Mouse (Mus musculus) mouse embryonic stem cell (cell line): ENCODE measurements at regions not wholly inside any gene's neighbourhood (a gene's known extent, or its start where the extent isn't known, plus 50 kb on each side); places are given as distances from the start of the nearest gene placed in this dataset.
"Not testable (repeated sequence)": the region's sequence is repeated elsewhere in the genome, so short reads cannot be mapped to it uniquely, and the experiment has no call there.

Experiments
- in situ Hi-C, 2 experiments: fragments of 300-500 bp; cut with MboI; formaldehyde crosslinking; loops; 1 replicate in 1 of 2; 3 replicates in 1 of 2; pipeline ENCODE4 v1.14.3; 2019 to 2020; ENCODE audit warnings: low sequenced_read_pairs in 2 of 2, low pct_unique_long_range_greater_than_20kb in 1 of 2, mixed read lengths in 1 of 2; ENCODE audit not compliant: unreplicated experiment in 1 of 2

GRCm38 (mm10) chr8:37048912-37049692 lies 55.7 kb downstream of the AI429214 start:
- in situ Hi-C loops = no loop called here

- in situ Hi-C loops = loop anchor here (10.0 to 25.0 kb wide), 2 partner anchors 215 to 538 kb away; no protein-coding TSS in a partner anchor
Observed at GRCm38 (mm10) chr8:37049969-37050683, 56.7 kb downstream of the AI429214 start.

GRCm38 (mm10) chr8:37050684-37051028 lies 57.3 kb downstream of the AI429214 start:
- in situ Hi-C loops = loop anchor here (10.0 to 25.0 kb wide), 2 partner anchors 216 to 538 kb away; no protein-coding TSS in a partner anchor

DNA sequence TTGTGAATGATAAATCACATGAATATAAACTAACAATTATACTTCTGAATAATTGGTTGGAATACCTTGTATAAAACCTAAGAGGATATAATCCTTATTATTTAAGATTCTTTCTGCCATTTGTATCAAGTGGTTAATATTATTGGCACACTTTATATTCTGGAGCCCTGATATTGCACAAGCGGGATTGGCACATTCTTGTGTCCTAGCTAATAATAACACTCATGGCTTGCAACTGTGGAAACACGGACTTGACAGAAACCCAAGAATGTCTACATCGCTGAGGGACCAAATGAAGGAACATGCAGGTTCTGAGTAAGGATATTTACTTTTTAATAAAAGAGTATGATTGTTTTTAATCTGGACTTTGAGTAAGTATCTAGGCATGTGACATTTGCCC lies 63.0 kb downstream of the AI429214 start:
- in situ Hi-C loops = loop anchor here (10.0 to 25.0 kb wide), 2 partner anchors 222 to 544 kb away; no protein-coding TSS in a partner anchor

DNA sequence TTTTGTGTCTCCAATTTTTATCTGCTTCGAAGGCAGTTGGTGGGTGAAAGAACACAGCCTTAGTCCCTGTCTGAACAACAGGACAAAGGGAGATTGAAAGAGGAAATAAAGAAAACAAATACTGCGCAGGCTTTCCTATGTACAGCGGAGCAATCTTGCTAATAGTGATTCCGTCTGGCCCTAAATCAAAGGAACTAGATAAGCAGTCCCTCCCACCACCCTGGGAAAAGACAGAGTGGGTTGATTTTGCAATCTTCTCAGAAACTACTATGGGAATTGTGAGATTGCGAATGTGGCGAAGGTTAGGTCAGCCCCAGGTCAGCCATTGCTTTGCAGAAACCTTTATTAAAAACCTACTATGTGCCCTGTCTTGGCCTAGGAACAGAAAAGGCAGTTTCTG lies 65.0 kb downstream of the AI429214 start:
- in situ Hi-C loops = loop anchor here (10.0 to 25.0 kb wide), 2 partner anchors 224 to 546 kb away; no protein-coding TSS in a partner anchor

- in situ Hi-C loops = loop anchor here (25.0 kb wide), 1 partner anchor 550 kb away; no protein-coding TSS in a partner anchor
Observed at GRCm38 (mm10) chr8:37062012-37062944, 68.9 kb downstream of the AI429214 start.

- in situ Hi-C loops = loop anchor here (25.0 kb wide), 1 partner anchor 552 kb away; no protein-coding TSS in a partner anchor
Observed at GRCm38 (mm10) chr8:37063764-37064331, 70.4 kb downstream of the AI429214 start.

DNA sequence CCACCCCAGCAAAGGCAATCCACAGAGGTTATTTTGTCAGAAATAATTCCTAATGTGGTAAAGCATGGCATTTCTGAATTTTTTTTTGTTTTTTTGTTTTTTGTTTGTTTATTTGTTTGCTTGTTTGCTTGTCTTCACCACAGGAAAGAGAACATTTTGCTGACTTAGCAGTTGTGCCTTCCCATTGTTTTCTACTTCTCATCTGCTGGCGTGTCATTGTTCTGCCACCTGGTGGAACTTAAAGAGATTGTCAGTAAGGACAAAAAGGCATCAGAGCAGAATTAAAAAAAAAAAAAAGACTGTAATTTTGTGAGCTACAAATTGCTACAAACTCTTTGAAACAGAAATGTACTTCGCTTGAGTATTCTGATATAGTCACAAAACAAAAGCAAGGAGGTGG lies 79.5 kb downstream of the AI429214 start:
- in situ Hi-C loops = loop anchor here (10.0 to 25.0 kb wide), 2 partner anchors 238 to 561 kb away; no protein-coding TSS in a partner anchor

- in situ Hi-C loops = no loop called here
Observed at GRCm38 (mm10) chr8:37099727-37100126, 106.3 kb downstream of the AI429214 start.

GRCm38 (mm10) chr8:37112386-37112785 lies 119.0 kb downstream of the AI429214 start:
- in situ Hi-C loops = not testable (repeated sequence)

DNA sequence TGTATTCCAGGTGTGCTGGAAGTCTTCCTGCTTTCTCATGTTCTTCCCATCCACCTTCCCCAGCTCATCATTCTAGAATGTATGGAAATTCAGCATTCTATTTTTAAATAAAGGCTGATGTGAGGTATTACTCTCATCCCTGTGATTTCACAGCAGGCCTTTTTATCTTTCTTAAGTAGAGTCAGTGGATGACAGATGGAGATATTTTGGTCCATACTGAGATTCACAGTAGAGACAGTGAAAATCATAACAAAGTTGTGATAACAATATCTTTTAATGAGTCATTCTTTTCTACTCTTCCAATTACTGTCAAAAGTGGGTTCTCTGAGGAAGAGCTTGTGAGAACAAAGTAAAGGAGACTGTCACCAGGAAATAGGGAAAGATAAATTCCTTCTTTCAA lies 132.4 kb downstream of the AI429214 start:
- in situ Hi-C loops = no loop called here

- in situ Hi-C loops = no loop called here
Observed at GRCm38 (mm10) chr8:37129670-37130069, 136.3 kb downstream of the AI429214 start.

DNA sequence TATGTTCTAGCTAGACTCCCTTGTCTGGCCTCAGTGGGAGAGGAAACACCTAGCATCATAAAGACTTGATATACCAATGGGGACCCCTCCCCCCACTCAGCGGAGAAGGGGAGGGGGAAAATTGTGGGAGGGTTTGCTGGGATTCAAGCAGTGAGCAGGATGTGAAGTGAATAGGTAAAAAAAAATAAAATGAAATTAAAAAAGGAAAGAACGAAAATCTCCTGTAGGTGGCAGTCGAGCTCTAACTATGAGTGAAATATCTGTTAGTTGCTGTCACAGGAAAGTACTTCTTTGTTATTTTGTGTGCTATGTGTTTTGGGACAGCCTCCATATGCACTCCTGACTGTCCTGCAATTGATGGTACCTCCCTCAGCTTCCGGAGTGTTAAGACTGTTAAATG lies 138.6 kb downstream of the AI429214 start:
- in situ Hi-C loops = no loop called here

DNA sequence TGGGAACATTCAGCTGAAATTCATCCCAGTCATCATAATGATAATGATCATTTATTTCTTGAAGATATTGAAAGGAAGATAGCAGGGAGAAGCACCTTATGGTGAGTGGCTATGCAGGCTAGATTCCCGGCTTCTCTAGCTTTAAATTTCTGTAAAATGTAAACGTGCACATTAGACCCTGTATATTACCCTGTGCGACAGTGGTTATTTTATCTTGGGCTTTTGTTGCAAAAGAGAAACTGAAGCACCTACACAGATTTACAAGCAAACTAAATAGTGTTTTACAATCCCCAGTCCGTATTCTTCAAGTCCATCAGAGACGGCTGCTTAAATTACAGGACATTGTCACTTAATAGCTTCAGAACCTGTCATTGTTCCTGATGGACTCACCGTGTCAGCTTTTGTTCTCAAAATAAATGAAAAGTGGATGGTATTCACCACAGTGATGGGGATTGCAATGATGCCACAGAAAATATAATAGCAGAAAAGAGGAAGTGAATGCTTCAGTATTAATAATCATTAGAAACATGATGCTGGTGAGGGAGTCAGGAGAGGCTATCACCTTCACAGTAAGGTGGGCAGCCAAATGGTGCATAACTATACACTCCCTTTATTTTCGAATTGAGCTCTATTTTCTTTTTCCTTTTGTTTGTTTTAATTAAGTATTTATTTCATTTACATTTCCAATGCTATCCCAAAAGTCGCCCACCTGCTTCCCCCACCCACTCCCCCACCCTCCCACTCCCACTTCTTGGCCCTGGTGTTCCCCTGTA lies 141.0 kb downstream of the AI429214 start:
- in situ Hi-C loops = no loop called here

DNA sequence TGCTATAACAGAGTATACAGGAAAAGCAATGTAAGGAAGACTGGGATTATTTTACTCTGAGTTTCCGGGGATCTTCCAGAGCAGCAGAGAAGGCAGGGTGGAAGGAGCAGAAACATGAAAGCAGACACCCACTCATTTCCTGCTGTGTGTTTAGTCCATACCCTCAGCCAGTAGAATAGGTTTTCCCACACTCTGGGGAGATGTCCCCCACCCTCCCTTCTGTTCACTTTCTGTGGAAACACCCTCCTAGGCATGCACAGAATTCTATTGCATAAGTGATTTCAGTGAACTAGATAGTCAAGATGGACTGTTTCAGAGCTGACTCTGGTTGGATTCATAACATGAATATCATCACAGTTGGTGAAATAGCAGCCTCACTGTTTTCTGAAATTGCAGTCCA lies 156.9 kb downstream of the AI429214 start:
- in situ Hi-C loops = no loop called here

- in situ Hi-C loops = no loop called here
Observed at GRCm38 (mm10) chr8:37154361-37154760, 161.0 kb downstream of the AI429214 start.

DNA sequence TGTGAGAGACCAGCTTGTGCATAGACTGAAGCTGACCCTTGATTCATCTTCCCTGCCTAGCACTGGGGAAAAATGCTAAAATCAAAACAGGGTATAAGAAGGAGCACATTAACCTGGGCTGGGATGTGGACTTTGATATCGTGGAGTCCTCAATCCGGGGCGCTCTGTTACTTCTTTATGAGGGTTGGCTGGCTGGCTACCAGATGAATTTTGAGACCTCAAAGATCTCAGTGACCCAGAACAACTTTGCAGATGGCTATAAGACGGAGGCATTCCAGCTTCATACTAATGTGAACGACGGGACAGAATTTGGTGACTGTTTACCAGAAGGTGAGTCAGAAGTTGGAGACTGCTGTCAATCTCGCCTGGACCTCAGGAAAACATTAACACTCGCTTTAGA lies 161.5 kb downstream of the AI429214 start:
- in situ Hi-C loops = no loop called here
